Mouse (Mus musculus) myocyte (in vitro differentiated cells): ENCODE data around the gene Ciz1. TPM values are rescaled to one million over a fixed set of nuclear protein-coding genes. Genes with fewer than 3 reads are reported as not detected.

Experiments used
- H3K27me3 ChIP-seq: one replicate; pipeline ENCODE4 v1.6.1; 2011; ENCODE audit not compliant: control insufficient read depth, insufficient read depth, insufficient read length
- H3K36me3 ChIP-seq: one replicate; pipeline ENCODE4 v1.6.1; 2011; ENCODE audit not compliant: control insufficient read depth, insufficient read depth
- H3K4me2 ChIP-seq: one replicate; pipeline ENCODE4 v1.6.1; 2011; ENCODE audit warnings: low read depth, control low read depth
- H3K4me3 ChIP-seq: one replicate; pipeline ENCODE4 v1.5.1; 2011; ENCODE audit warnings: mild to moderate bottlenecking, control low read depth, moderate library complexity
- H3K79me2 ChIP-seq: one replicate; pipeline ENCODE4 v1.6.1; 2011; ENCODE audit not compliant: control insufficient read depth, insufficient read depth
- H3ac ChIP-seq: one replicate; pipeline ENCODE4 v1.6.1; 2011; ENCODE audit not compliant: control insufficient read depth, insufficient read length
- CEBPB ChIP-seq: IDR thresholded peaks from 2 replicates; pipeline ENCODE4 v1.6.1; 2011; ENCODE audit warnings: mild to moderate bottlenecking, moderate library complexity; ENCODE audit not compliant: poor library complexity, insufficient read depth, severe bottlenecking
- E2F4 ChIP-seq: IDR thresholded peaks from one replicate; pipeline ENCODE4 v1.6.1; 2011; ENCODE audit warnings: mild to moderate bottlenecking, control low read depth, moderate library complexity; ENCODE audit not compliant: insufficient read depth
- MAX ChIP-seq: IDR thresholded peaks from one replicate; pipeline ENCODE4 v1.6.1; 2011; ENCODE audit warnings: low read depth, mild to moderate bottlenecking, control low read depth
- MYOD1 ChIP-seq, 3 experiments: IDR thresholded peaks; one replicate each; pipeline ENCODE4 v1.6.1; 2011; ENCODE audit warnings: control low read depth in 2 of 3, low read depth in 2 of 3, mild to moderate bottlenecking in 2 of 3, moderate library complexity in 1 of 3; ENCODE audit not compliant: insufficient read length in 2 of 3, control insufficient read depth in 1 of 3
- MYOG ChIP-seq, 3 experiments: IDR thresholded peaks; one replicate each; pipeline ENCODE4 v1.6.1; 2011; ENCODE audit warnings: control low read depth in 2 of 3, low read depth in 2 of 3, mild to moderate bottlenecking in 2 of 3; ENCODE audit not compliant: insufficient read length in 2 of 3, control insufficient read depth in 1 of 3, insufficient read depth in 1 of 3
- POLR2A ChIP-seq: IDR thresholded peaks from one replicate; pipeline ENCODE4 v1.6.1; 2011; ENCODE audit warnings: low read depth, mild to moderate bottlenecking, control low read depth, moderate library complexity; ENCODE audit not compliant: insufficient read length
- POLR2AphosphoS2 ChIP-seq: IDR thresholded peaks from one replicate; pipeline ENCODE4 v1.6.1; 2011; ENCODE audit warnings: low read depth, control low read depth; ENCODE audit not compliant: insufficient read length
- REST ChIP-seq: IDR thresholded peaks from one replicate; pipeline ENCODE4 v1.6.1; 2011; ENCODE audit warnings: mild to moderate bottlenecking, control low read depth, moderate library complexity; ENCODE audit not compliant: insufficient read depth, insufficient read length
- SRF ChIP-seq: IDR thresholded peaks from one replicate; pipeline ENCODE4 v1.6.1; 2011; ENCODE audit warnings: low read depth; ENCODE audit not compliant: control insufficient read depth, insufficient read length
- TCF12 ChIP-seq: IDR thresholded peaks from one replicate; pipeline ENCODE4 v1.6.1; 2011; ENCODE audit warnings: mild to moderate bottlenecking, control low read depth; ENCODE audit not compliant: poor library complexity, insufficient read depth, severe bottlenecking
- TCF3 ChIP-seq: IDR thresholded peaks from one replicate; pipeline ENCODE4 v1.6.1; 2011; ENCODE audit warnings: low read depth, control low read depth; ENCODE audit not compliant: insufficient read length
- USF1 ChIP-seq: IDR thresholded peaks from one replicate; pipeline ENCODE4 v1.6.1; 2011; ENCODE audit warnings: low read depth, mild to moderate bottlenecking, control low read depth, moderate library complexity
- polyA plus RNA-seq: library from polyadenylated mRNA; unstranded; fragments of >200 nt; fragmentation: generic; extraction: Trizol; gene quantifications from one replicate; pipeline ENCODE4 v1.2.1, GENCODE M21; 2012; ENCODE audit warnings: missing spikeins

The Ciz1 gene
- polyA plus RNA-seq, 1 experiment: 54.2 TPM

DNA sequence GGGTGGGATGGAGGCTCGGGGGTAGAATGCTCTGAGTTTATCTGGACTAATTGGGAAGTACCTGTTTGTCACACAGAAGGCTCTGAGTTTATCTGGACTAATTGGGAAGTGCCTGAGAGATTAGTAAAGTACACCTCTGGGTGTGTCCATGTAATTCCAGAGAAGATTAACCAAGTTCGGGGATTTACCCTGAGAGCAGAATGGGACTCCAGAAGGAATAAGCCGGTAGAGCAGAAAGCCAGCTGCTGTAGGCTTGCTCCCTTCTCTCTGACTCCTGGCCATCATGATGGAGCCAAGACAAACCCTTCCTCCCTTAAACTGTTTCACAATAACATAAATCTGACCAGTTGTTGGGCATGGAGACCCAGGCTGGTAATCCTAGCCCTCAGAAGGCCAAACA lies 72.7 kb downstream of the Ciz1 start:
- H3K79me2 ChIP-seq: peaks cover 56% of the 10 kb centered on the region
- no peaks in the 10 kb centered on the region for H3K27me3 ChIP-seq
- H3K4me2 ChIP-seq: peak overlapping the region; percentile 98
- H3K36me3 ChIP-seq: peaks cover under 1% of the 10 kb centered on the region
- H3ac ChIP-seq: no peak overlapping the region
- TF ChIP-seq CEBPB (no peak), TCF3 (no peak), SRF (no peak), POLR2AphosphoS2 (no peak), REST (no peak), TCF12 (no peak), E2F4 (no peak), USF1 (no peak), MAX (no peak), POLR2A (no peak), MYOG (IDR thresholded peaks at IDR 0.05; ENCODE audit: control insufficient read depth in 1 of 3, insufficient read depth in 1 of 3, insufficient read length in 2 of 3, low read depth in 2 of 3) (no peak), MYOD1 (IDR thresholded peaks at IDR 0.05; ENCODE audit: control insufficient read depth in 1 of 3, insufficient read length in 2 of 3, low read depth in 2 of 3) (no peak)
- no peak overlapping the region for H3K4me3 ChIP-seq

- no peaks in the 10 kb centered on the region for H3K27me3 ChIP-seq
- no peaks in the 10 kb centered on the region for H3K36me3 ChIP-seq
- H3K4me3 ChIP-seq: no peak overlapping the region
- H3K79me2 ChIP-seq: peaks cover 63% of the 10 kb centered on the region
- no peak overlapping the region for H3ac ChIP-seq
- no peak overlapping the region for H3K4me2 ChIP-seq
- TF ChIP-seq MYOD1 (IDR thresholded peaks at IDR 0.05; ENCODE audit: control insufficient read depth in 1 of 3, insufficient read length in 2 of 3, low read depth in 2 of 3): no peak
- TF ChIP-seq REST: no peak
- TF ChIP-seq TCF3: no peak
- no peak for TF ChIP-seq USF1
- TF ChIP-seq MAX: no peak
- no peak for TF ChIP-seq POLR2AphosphoS2
- TF ChIP-seq CEBPB: no peak
- no peak for TF ChIP-seq TCF12
- no peak for TF ChIP-seq MYOG (IDR thresholded peaks at IDR 0.05; ENCODE audit: control insufficient read depth in 1 of 3, insufficient read depth in 1 of 3, insufficient read length in 2 of 3, low read depth in 2 of 3)
- no peak for TF ChIP-seq POLR2A
Observed at GRCm38 (mm10) chr2:32425568-32425967, 73.4 kb downstream of the Ciz1 start.

DNA sequence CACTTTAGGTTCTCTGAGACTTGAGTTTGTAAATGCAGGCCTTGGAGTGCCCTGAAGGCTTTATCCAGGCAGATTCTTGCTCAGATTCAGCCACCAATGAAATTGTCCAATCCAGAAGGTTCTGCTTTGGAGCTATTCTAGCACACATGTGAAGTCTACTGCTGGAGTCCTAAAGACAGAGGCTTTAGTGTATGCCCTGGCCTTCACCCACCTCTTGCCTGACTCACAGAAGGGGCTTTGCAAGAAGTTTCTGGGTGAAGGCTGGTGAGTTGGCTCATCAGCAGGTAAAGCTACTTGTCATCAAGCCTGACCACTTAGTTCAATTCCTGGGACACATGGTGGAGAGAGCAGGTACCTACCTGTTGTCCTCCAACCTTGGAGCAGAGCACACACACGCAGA lies 74.0 kb downstream of the Ciz1 start:
- Histone ChIP-seq H3K4me2 (no peak overlapping the region), H3K36me3 (no peaks in the 10 kb centered on the region), H3K79me2 (peaks cover 65% of the 10 kb centered on the region), H3K27me3 (no peaks in the 10 kb centered on the region), H3ac (no peak overlapping the region), H3K4me3 (no peak overlapping the region)
- no peak for TF ChIP-seq POLR2AphosphoS2
- no peak for TF ChIP-seq POLR2A
- no peak for TF ChIP-seq USF1
- TF ChIP-seq REST: no peak
- TF ChIP-seq SRF: no peak
- TF ChIP-seq MYOD1 (IDR thresholded peaks at IDR 0.05; ENCODE audit: control insufficient read depth in 1 of 3, insufficient read length in 2 of 3, low read depth in 2 of 3): no peak
- no peak for TF ChIP-seq CEBPB

DNA sequence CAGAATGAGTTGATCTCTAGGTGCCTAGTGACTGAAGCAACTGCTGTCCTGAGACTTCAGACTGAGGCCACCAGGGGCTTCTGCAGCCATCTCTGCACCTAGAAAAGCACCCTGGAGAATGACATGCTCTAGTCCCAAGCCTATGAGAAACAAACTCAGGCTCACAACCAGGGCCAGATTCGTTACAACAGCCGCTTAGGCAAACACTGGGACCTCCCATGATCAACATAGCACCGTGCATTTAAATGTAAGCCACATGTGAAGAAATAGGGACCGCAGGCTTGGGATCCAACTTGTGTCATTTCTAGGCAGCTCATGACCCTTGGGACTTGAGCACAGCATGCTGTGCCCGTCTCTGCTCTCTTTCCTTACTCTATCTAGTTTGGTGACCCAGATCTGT lies 75.6 kb downstream of the Ciz1 start:
- Histone ChIP-seq H3K79me2 (peaks cover 60% of the 10 kb centered on the region), H3ac (no peak overlapping the region), H3K4me2 (peak overlapping the region; percentile 86), H3K4me3 (no peak overlapping the region), H3K36me3 (no peaks in the 10 kb centered on the region), H3K27me3 (no peaks in the 10 kb centered on the region)
- TF ChIP-seq REST (no peak), SRF (no peak), POLR2AphosphoS2 (no peak), MAX (no peak)

DNA sequence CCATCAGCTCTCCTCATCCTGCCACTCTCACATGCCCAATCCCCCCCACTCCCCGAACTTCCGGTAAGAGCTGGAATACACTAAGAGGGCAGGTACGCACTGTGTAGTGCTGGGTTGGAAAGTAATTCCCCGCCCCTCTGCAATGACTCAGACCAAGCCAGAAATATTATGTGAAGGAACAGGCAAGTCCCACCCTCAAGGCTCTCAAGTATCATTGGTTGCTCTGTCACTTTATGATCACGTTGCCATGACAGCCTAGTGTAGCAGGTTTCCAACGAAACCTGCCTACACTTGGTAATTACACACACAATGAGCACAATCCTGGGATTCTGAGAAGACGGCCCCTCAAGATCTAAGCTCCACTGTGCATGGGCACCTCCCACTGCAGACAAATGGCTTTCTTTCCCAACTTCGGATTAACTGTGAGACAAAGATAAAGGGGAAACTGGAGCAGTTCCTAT lies 76.2 kb downstream of the Ciz1 start:
- H3ac ChIP-seq: no peak overlapping the region
- peaks cover 54% of the 10 kb centered on the region for H3K79me2 ChIP-seq
- peak overlapping the region; percentile 86 for H3K4me2 ChIP-seq
- no peaks in the 10 kb centered on the region for H3K36me3 ChIP-seq
- H3K4me3 ChIP-seq: no peak overlapping the region
- TF ChIP-seq USF1 (no peak), POLR2AphosphoS2 (no peak), E2F4 (no peak), POLR2A (no peak), MYOG (IDR thresholded peaks at IDR 0.05; ENCODE audit: control insufficient read depth in 1 of 3, insufficient read depth in 1 of 3, insufficient read length in 2 of 3, low read depth in 2 of 3) (no peak), MYOD1 (IDR thresholded peaks at IDR 0.05; ENCODE audit: control insufficient read depth in 1 of 3, insufficient read length in 2 of 3, low read depth in 2 of 3) (no peak), MAX (no peak), TCF12 (no peak), REST (no peak), CEBPB (no peak), TCF3 (no peak), SRF (no peak)
- no peaks in the 10 kb centered on the region for H3K27me3 ChIP-seq
